Mouse (Mus musculus) hematopoietic stem cell, adult 5-6 weeks (primary cell): ENCODE measurements around the gene Nos2. TPM values are rescaled to one million over a fixed set of nuclear protein-coding genes. Genes with fewer than 3 reads are reported as not detected.

ENCODE experiments used
- ATAC-seq, 2 experiments: fragments of 125-278 bp in 1 of 2; replicated peaks in 1 of 2; 2 replicates each; pipeline ENCODE4 v1.8.0; 2016 to 2017; ENCODE audit warnings: inconsistent platforms in 2 of 2, mild to moderate bottlenecking in 2 of 2, moderate number of reproducible peaks in 2 of 2, low read depth in 1 of 2, moderate TSS enrichment in 1 of 2; ENCODE audit not compliant: low FRiP score in 2 of 2, poor library complexity in 2 of 2, severe bottlenecking in 2 of 2, insufficient read depth in 1 of 2, low TSS enrichment in 1 of 2
- total RNA-seq: library from RNA; stranded (forward); fragments of 172-1452, 232-1000 nt; gene quantifications from 2 replicates; pipeline ENCODE4 v1.2.3, GENCODE M21; 2017

Gene Nos2
- not detected in 2 replicates for total RNA-seq

DNA sequence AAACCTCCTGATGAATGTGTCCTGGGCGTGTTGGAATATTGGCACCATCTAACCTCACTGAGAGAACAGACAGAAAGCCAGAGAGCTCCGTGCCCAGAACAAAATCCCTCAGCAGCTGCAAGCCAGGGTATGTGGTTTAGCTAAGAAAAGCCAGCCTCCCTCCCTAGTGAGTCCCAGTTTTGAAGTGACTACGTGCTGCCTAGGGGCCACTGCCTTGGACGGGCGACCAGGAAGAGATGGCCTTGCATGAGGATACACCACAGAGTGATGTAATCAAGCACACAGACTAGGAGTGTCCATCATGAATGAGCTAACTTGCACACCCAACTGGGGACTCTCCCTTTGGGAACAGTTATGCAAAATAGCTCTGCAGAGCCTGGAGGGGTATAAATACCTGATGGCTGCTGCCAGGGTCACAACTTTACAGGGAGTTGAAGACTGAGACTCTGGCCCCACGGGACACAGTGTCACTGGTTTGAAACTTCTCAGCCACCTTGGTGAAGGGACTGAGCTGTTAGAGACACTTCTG, at the start of gene Nos2:
Gene Nos2 (plus strand): TSS at position 377 of the 529 bp plus-strand sequence.
- no peak for ATAC-seq

DNA sequence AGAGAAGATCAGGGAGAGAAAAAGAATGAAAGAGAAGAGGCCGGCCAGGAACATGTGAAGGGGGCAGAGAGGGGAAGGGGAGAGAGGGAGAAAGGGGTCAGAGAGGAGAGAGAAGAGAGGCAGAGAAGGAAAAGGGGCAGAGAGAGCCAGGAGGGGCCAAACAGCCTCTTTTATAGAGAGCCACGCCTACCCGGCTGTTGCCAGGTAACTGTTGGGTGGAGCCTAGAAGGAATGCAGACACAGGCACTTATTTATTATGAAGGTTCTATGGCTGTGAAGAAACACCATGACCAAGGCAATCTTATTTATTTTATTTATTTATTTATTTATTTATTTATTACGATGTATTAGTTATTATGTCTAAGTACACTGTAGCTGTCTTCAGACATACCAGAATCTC, 49.7 kb upstream of the Nos2 start:
- no peak for ATAC-seq

DNA sequence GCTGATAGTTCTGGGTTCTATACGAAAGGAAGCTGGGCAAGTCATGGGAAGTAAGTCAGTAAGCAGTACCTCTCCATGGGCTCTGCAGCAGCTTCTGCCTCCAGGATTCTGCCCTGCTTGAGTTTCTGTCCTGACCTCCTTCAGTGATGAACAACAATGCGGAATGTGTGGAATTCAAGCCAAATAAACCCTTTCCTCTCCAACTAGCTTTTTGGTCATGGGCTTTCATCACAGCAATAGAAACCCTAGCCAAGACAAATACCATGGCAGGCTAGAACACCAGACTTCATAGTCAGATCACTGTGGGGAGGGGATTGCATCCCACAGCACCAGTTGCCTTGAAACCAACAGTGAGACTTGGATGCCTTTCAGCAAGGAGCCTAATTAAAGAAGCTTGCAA, 47.8 kb upstream of the Nos2 start:
- no peak for ATAC-seq

DNA sequence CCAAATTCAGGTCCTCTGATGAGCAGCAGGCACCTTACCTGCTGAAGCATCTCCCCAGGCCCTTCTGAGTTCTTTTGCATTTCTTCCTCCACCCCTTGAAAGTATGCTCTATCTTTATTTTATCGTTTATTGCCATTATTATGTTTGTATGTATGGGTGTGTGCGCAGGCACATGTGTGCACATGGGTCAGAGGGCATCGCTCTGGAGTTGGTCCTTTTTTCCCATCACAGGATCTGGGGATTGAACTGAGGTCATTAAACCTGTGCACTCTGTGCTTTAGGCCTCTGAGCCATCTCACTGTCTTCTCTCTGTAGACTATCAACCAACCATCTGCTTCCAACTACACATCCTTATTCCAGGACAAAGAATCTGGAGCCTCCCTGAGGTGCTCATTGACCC, 40.9 kb upstream of the Nos2 start:
- no peak for ATAC-seq

DNA sequence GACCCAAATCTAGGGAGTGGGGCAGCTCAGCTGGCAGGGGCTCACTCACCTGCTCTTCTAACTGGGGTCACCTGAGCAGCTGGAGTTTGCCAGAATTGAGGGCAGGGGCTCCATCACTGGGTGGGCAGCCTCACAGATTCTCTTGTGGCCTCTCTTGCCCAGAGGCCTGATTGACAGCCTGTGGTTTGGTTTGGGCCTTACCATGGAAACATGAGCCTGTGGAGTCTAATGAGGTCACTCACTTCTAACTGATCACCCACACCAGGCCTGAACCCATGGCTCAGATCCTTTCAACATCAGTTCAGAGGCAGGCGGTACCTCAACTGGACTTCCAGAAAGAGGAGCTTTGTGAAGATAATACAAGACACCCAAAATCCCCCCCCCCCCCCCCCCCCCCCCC, 33.9 kb upstream of the Nos2 start:
- peak in 1 of 2 experiments; percentile 10; a peak in 1 of 4 replicates for ATAC-seq

DNA sequence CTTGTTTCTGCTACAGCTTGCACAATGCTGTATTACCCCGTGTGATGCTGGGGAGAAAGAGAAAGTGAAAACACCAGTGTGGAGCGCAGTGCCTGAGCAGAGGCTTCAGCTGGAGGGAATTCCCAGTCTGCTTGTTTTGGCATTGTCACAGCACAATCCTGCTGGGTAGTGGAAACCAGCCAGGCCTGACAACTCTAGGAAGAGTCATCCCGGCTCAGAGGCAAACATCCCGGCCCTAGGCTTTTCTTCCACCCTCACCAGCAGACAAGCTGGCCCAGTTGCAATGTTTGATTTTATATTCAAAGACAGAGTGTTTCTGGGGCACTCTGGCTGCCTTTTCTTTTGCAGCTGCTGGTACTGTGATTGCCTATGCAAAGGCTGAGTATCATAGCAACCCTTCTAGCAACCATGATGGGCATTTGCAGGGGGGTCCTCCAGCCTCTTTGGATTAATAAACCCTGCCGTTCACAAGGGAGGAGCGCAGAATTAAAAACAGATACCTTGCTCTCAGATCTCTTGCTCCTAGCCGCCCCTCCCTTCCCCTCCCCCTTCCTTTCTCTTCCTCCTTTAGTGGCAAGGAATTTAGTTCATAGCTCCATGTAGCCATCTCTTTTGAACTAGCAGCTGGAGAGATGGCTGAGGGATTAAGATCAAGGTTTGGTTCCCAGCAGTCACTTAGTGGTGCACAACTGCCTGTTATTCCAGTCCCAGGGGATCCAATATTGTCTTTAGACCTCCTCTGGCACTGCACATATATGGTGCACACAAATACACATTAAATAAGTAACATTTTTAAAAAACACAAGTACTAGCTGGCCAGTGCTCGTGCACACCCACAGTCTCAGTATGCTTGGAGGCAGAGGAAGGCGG, 33.2 kb upstream of the Nos2 start:
- peak; percentile 62 to 64; a peak in 3 of 4 replicates for ATAC-seq

DNA sequence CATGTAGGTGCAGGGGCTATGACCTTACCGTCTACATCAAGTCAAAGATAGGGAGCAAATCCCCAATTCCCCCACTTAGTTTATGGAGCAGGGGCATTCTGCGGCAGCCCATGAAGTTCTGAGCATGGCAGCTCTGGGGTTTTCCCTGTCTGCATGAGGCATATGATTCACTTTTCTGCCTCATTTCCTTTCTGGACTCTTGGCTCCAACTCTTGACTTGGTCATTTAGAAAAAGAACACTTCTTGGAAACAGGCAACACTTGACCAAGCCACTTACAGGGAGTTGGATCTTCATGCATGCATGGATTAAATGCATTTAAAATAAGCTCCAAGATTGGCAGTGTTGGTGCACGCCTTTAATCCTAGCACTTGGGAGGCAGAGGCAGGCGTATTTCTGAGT, 31.4 kb upstream of the Nos2 start:
- no peak for ATAC-seq

DNA sequence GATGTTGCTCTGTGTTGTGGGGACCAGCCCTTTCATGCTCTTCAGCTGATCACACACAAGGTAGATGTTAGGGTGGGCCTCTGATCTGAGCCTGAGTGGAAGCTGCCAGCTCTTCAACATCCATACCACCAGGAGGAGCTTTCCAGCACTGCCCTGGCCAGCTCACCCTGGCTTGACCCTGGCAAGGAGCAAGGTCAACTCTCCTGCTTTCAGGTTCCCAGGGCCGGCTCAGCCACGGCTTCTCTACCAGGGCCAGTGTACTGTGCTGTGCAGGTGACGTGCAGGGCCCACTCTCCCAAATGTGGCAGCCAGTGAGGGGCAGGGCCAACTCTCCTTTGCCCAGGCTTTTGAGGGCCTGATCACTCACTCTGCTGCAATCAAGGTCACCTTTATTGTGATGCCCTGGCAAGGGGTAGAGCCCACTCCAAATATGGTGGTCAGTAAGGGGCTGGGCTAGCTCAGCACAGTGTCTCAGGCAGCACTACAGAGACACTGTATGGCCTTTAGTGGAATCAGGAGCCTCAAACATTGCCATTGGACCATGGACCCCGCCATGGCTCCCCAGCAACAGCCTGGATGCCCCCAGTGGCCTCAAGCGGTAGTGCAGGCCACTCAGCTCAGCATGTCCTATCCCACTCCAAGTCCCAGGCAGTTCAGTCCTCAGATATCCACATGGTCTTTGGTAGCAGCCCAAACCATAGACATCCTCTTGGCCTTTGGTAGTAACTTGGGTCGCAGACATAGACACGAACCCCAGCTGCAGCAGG, 24.0 kb upstream of the Nos2 start:
- ATAC-seq, result peak; percentile 65 to 77; a peak in 3 of 4 replicates

DNA sequence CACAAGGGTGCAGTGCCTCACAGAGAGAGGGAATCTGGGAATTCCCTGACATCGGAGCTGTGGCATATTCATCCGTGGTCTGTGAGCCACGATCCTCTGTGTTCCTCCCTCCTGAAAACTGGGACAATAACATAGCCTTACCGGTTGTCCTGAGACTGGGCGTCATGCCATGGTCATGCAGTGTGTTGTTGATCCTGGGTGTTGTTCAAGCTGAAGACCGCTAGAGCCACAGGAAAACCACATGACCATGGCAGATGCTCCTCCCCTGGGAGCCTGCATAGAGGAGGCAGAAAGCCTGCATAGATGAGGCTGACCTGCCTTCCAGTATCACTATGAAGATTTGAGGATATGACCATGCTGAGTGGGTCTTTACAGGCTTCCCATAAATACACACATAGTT, 5.1 kb upstream of the Nos2 start:
- ATAC-seq, result peak in 1 of 2 experiments; percentile 38; a peak in 1 of 4 replicates

DNA sequence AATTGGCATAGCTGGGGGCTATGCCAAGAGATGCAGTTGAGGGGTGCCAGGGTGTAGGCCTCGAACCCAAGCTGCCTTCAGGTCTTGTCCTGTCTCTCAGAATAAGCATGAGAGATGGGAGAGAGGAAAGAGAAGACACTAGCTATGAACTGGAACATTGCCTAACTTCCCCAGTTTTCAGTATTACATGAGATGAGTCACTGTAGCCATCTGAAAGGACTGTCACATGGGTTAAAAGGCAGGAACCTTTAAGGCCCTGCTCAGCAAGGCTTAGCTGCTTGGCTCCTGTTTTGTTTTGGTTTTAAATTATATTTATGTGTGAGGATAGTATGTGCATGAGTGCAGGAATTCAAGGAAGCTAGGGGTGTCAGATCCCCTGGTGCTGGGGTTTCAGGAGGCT, 4.2 kb upstream of the Nos2 start:
- no peak; a peak in 2 of 4 replicates for ATAC-seq

DNA sequence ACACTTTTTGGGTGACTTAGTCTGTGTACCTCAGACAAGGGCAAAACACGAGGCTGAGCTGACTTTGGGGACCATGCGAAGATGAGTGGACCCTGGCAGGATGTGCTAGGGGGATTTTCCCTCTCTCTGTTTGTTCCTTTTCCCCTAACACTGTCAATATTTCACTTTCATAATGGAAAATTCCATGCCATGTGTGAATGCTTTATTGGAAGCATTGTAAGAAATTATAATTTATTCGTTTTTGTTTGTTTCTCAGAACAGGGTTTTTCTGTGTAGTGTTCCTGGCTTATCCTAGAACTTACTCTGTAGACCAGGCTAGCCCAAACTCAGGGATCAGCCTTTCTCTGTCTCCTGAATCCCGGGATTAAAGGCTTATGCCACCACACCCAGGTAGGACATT, 842 bp upstream of the Nos2 start:
- ATAC-seq, result no peak

DNA sequence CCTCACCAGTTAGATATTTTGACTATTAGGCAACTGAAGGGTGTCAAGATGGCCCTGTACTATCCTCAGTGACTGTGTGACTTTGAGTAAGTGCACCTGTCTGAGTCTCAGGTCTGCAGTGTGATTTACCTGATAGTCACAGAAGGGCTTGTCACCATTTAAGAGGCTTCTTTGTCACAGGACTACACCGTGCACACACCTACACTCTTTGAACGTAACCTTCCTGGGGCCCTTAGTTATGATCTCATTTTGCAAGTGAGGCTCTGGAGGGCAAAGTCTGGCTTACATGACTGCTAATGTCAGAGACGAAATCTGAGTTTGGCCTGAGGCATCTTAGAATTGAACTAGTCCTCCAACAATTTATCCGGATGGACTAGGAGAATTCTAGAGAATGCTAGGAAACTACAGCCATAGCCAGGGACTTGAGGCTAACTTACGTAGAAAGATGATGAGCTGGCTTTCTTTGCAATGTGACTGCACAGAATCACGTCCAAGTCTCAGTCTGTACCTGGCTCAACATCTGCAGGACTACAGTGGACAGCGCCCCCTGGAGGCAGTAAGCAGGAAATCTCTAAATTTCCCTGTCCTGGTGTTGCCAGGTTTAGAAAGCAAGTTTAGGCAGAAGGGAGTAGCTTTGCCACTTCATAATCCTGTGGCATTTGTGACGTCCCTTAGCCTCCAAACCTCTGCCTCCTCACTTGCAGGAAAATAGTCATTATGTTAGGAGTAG, 2.3 kb downstream of the Nos2 start:
- ATAC-seq, result peak; percentile 70 to 77; a peak in 2 of 4 replicates

DNA sequence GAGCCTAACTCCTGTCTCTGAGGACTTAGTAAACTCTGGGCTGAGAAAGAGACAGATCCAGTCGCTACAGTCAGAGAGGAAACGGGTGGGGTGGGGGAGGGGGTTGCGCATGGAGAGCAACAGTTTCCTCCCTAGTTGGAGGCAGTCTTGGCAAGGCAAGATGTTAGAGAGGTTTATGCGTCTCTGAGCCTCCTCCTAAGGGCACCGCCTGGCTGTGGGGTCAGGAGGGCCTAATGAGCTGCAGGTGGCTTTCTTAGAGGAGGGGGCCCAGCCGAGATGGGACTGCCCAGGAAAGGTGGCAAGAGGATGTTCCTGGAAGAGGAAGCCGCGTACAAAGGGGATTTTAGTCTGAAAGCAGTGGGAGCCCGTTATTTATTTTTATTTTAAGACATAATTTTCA, 3.5 kb downstream of the Nos2 start:
- ATAC-seq, result no peak

DNA sequence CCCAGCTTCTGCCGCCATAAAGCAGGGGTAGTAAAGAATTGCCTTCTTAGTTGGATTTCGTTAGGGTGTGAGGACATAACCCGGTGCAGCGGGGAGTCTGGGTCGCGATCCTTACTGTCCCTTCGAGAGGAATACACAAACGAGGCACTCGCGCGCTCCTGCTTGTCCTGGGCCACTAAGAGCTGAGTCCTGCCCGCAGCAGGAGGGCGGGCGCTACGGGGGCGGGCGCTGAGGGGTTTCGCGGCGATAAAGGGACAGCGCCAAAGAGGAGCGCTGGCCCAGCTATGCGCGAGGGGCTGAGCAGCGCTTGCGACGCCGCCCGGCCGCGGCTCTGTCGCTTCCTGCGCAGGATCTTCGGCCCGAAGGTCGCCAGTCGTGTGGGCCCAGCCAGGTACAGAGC, 4.3 kb downstream of the Nos2 start:
- ATAC-seq, result 0 out of 4 replicates have a peak, but pooled peaks of 1 of the 2 experiments have one; percentile 16

DNA sequence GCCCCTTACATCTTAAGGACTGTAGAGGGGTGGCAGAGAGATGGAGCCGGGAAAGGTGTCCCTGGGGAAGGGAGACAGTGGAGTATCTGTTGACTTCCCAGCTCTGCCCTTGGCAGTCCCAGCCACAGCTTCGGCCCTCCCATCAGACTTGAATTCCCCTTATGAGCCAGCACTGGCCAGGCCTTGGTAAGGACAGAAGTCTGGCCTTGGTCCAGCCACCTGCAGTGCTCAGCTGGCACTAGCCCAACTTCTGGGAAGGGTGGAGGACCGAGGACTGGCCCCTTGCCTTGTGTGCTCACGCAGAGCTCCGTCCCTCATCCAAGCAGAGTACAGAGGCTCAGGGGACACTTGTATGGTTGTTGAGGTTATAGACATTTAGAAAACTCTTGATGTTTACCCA, 8.8 kb downstream of the Nos2 start:
- no peak for ATAC-seq

DNA sequence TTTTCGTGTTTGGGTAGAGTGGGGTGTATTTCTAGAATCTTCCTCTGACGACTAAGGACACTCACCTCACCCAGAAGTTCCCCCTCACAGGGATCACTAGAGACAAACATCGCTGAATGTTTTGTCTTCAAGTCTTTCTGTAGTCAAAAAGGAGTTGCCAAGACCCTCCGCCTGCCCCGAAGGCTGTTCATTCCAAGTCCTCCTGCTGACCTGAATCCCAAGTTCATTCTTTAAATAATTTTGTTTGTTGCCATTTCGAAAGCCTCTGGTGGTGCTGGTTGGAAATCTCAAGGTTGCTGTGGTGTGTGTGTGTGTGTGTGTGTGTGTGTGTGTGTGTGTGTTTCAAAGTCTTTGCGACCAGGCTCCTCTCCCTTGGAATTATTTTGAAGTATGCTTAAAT, 13.7 kb downstream of the Nos2 start:
- ATAC-seq, result no peak

DNA sequence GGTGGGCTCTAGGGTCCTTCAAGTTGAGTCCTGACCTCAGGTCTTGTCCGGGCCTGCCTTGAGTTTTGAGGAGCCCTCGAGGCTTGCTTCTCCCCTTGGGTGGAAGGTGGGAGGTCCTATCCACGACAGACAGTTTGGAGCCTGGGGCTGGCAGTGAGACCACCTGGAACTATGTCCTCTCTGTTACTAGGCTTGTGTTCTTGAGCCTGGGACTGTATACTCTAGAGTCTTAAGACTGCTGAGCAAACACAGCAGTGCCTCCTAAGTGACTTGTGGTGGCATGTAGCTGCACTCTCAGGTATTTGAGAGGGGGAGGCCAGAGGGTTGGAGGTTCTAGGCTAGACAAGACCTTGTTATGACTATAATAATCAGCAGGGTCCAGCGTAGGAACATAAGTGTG, 14.1 kb downstream of the Nos2 start:
- ATAC-seq, result no peak

DNA sequence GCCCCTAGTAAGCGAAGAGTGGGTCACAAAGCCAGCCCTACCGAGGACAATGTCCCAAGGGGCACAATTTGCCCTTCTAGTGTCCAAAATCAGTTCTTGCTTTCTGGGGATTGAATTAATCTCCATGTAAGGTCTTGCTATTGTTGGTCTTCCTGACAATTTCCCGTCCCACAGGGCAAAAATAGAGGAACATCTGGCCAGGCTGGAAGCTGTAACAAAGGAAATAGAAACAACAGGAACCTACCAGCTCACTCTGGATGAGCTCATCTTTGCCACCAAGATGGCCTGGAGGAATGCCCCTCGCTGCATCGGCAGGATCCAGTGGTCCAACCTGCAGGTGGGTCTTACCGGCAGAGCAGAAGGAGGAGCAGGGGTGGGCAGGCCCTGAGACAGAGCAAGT, 14.6 kb downstream of the Nos2 start:
- ATAC-seq, result no peak
